Mouse (Mus musculus) neural tube, embryonic 14.5 days (tissue): ENCODE results near the gene Fbxw11. TPM values are rescaled to one million over a fixed set of nuclear protein-coding genes. Genes with fewer than 3 reads are reported as not detected.
"Not testable (repeated sequence)": the region's sequence is repeated elsewhere in the genome, so short reads cannot be mapped to it uniquely, and the experiment has no call there.

ENCODE experiments used
- ATAC-seq: fragments of 200-750 bp; cut with Nextera tagmentation; 2 replicates; pipeline ENCODE4 v1.8.0; 2017; ENCODE audit warnings: low read depth, mild to moderate bottlenecking, moderate TSS enrichment, moderate library complexity
- H3K27ac ChIP-seq: fragments of 300-500 bp; sonication (generic); 2 replicates; pipeline ENCODE4 v1.5.1; 2014; ENCODE audit warnings: low read depth, mild to moderate bottlenecking, control low read depth, low read length, moderate library complexity, mixed read lengths
- H3K27me3 ChIP-seq: fragments of 300-500 bp; sonication (generic); 2 replicates; pipeline ENCODE4 v1.6.1; 2014; ENCODE audit warnings: low read length; ENCODE audit not compliant: control insufficient read depth, insufficient read depth
- H3K36me3 ChIP-seq: fragments of 300-500 bp; sonication (generic); 2 replicates; pipeline ENCODE4 v1.6.1; 2014; ENCODE audit warnings: low read length, mixed read lengths; ENCODE audit not compliant: control insufficient read depth, insufficient read depth
- H3K4me1 ChIP-seq: fragments of 300-500 bp; sonication (generic); 2 replicates; pipeline ENCODE4 v1.6.1; 2014; ENCODE audit warnings: low read length; ENCODE audit not compliant: control insufficient read depth, insufficient read depth
- H3K4me2 ChIP-seq: fragments of 300-500 bp; sonication (generic); 2 replicates; pipeline ENCODE4 v1.6.1; 2014; ENCODE audit warnings: mild to moderate bottlenecking, low read depth, low read length, control low read depth
- H3K4me3 ChIP-seq: fragments of 300-500 bp; sonication (generic); 2 replicates; pipeline ENCODE4 v1.5.1; 2014; ENCODE audit warnings: low read depth, low read length, control low read depth, mixed read lengths
- H3K9ac ChIP-seq: fragments of 300-500 bp; sonication (generic); replicated peaks from 2 replicates; pipeline ENCODE4 v1.6.1; 2014; ENCODE audit warnings: low read depth, mild to moderate bottlenecking, control low read depth, low read length, mixed read lengths
- H3K9me3 ChIP-seq: fragments of 300-500 bp; sonication (generic); 2 replicates; pipeline ENCODE4 v1.6.1; 2016; ENCODE audit warnings: low read length; ENCODE audit not compliant: control insufficient read depth
- WGBS: fragments of 180-500 bp; shearing (Covaris S2); extraction: QIAGEN DNeasy Blood & Tissue Kit; methylation state at CpG from one replicate; pipeline ENCODE4 v1.1.7; 2014; 5-methylcytosine and 5-hydroxymethylcytosine counted together
- polyA plus RNA-seq: library from polyadenylated mRNA; unstranded; fragments of >200 nt; fragmentation: Nextera tagmentation; extraction: Ambion mirVana; gene quantifications from 2 replicates; pipeline ENCODE4 v1.2.1, GENCODE M21; 2014

The Fbxw11 gene
- polyA plus RNA-seq, 1 experiment from 2014 or later = 109 TPM

GRCm38 (mm10) chr11:32679091-32679490 is 36.6 kb downstream of the Fbxw11 start:
- not testable (repeated sequence) for H3K4me1 ChIP-seq, H3K27me3 ChIP-seq, H3K27ac ChIP-seq, H3K9ac ChIP-seq, H3K4me3 ChIP-seq, H3K36me3 ChIP-seq, H3K9me3 ChIP-seq, ATAC-seq, H3K4me2 ChIP-seq
- WGBS = 95% methylated on average over 4 of the region's 4 CpGs

- Histone ChIP-seq H3K27me3 (no peaks in the 10 kb centered on the region), H3K36me3 (no peaks in the 10 kb centered on the region), H3K9ac (no peak overlapping the region), H3K4me1 (peaks cover 3% of the 10 kb centered on the region; the same call in 1 of the 2 replicates), H3K4me2 (no peak overlapping the region), H3K9me3 (no peaks in the 10 kb centered on the region), H3K4me3 (no peak overlapping the region), H3K27ac (no peak overlapping the region)
- ATAC-seq = no peak
- WGBS = 73% methylated on average over 4 of the region's 4 CpGs
These were observed 37.5 kb downstream of the Fbxw11 start for GRCm38 (mm10) chr11:32680014-32680413.

- no peak overlapping the region for H3K9ac ChIP-seq
- no peak overlapping the region for H3K27ac ChIP-seq
- no peaks in the 10 kb centered on the region for H3K27me3 ChIP-seq
- ATAC-seq = no peak
- WGBS = 74% methylated on average over 3 of the region's 3 CpGs
- H3K36me3 ChIP-seq = no peaks in the 10 kb centered on the region
- no peak overlapping the region for H3K4me2 ChIP-seq
- H3K9me3 ChIP-seq = no peaks in the 10 kb centered on the region
- H3K4me1 ChIP-seq = peaks cover 3% of the 10 kb centered on the region; the same call in 1 of the 2 replicates
- H3K4me3 ChIP-seq = no peak overlapping the region
These were observed 38.8 kb downstream of the Fbxw11 start for GRCm38 (mm10) chr11:32681192-32681795.

GRCm38 (mm10) chr11:32682335-32683102 is 40.0 kb downstream of the Fbxw11 start:
- H3K4me1 ChIP-seq = peaks cover 3% of the 10 kb centered on the region; the same call in 1 of the 2 replicates
- WGBS = 88% methylated on average over 5 of the region's 5 CpGs
- ATAC-seq = no peak

GRCm38 (mm10) chr11:32684690-32685254 is 42.2 kb downstream of the Fbxw11 start:
- Histone ChIP-seq H3K4me3 (no peak overlapping the region), H3K4me1 (0 out of 2 replicates have a peak, but pooled peaks cover 1% of the 10 kb centered on the region), H3K9ac (no peak overlapping the region), H3K9me3 (no peaks in the 10 kb centered on the region), H3K36me3 (no peaks in the 10 kb centered on the region), H3K27ac (no peak overlapping the region), H3K4me2 (no peak overlapping the region), H3K27me3 (no peaks in the 10 kb centered on the region)
- ATAC-seq = no peak
- 78% methylated on average over 3 of the region's 3 CpGs for WGBS

More at GRCm38 (mm10) chr11:32682335-32683102, 40.0 kb downstream of the Fbxw11 start:
- Histone ChIP-seq H3K9me3 (no peaks in the 10 kb centered on the region), H3K36me3 (no peaks in the 10 kb centered on the region), H3K27me3 (no peaks in the 10 kb centered on the region), H3K9ac (no peak overlapping the region), H3K4me2 (no peak overlapping the region), H3K4me3 (no peak overlapping the region), H3K27ac (no peak overlapping the region)

- Histone ChIP-seq H3K36me3 (no peaks in the 10 kb centered on the region), H3K9ac (no peak overlapping the region), H3K4me2 (no peak overlapping the region), H3K4me3 (no peak overlapping the region), H3K27ac (no peak overlapping the region), H3K9me3 (no peaks in the 10 kb centered on the region), H3K4me1 (no peaks in the 10 kb centered on the region), H3K27me3 (no peaks in the 10 kb centered on the region)
- no peak for ATAC-seq
- WGBS = 98% methylated on average over 2 of the region's 2 CpGs
These were observed 45.8 kb downstream of the Fbxw11 start for GRCm38 (mm10) chr11:32688245-32688855.

GRCm38 (mm10) chr11:32689510-32689909 is 47.0 kb downstream of the Fbxw11 start:
- Histone ChIP-seq H3K36me3 (no peaks in the 10 kb centered on the region), H3K4me1 (peaks cover 2% of the 10 kb centered on the region; the same call in 1 of the 2 replicates), H3K9ac (no peak overlapping the region), H3K27ac (no peak overlapping the region), H3K27me3 (no peaks in the 10 kb centered on the region), H3K4me3 (no peak overlapping the region), H3K4me2 (no peak overlapping the region), H3K9me3 (no peaks in the 10 kb centered on the region)
- ATAC-seq = no peak
- 95% methylated on average over 1 of the region's 1 CpGs for WGBS

- no peak for ATAC-seq
- Histone ChIP-seq H3K4me2 (no peak overlapping the region), H3K27me3 (no peaks in the 10 kb centered on the region), H3K27ac (no peak overlapping the region), H3K4me1 (peaks cover 5% of the 10 kb centered on the region; the same call in 1 of the 2 replicates), H3K36me3 (no peaks in the 10 kb centered on the region), H3K4me3 (no peak overlapping the region), H3K9me3 (no peaks in the 10 kb centered on the region), H3K9ac (no peak overlapping the region)
- 84% methylated on average over 1 of the region's 1 CpGs for WGBS
These were observed 50.3 kb downstream of the Fbxw11 start for GRCm38 (mm10) chr11:32692834-32693233.
